Comparison of ENCODE assay signal across 8 mouse cellular contexts in the genomic region with DNA sequence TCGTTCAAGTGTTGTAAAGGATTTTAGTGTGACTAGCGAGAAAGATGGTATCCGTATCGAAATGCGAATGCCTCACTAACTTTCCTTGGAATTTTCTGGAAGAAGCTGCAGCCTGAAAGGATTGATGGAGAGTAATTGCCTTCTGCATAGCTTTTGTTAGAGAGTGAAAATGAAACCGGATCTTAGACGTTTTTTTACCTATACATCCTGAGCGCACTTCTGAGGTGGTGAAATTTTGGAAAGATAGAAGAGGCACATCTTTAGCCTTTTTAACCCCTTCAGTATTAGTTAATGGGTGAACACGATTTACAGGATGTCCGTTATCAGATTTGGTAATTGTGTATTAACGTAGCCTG. TPM values are rescaled to one million over a fixed set of nuclear protein-coding genes. Genes with fewer than 3 reads are reported as not detected.
DNase-seq lines count a peak whose midpoint lies in the region; ATAC-seq lines count a peak whose summit lies in the region.

No protein-coding gene starts in this region.

- H3K27ac ChIP-seq in lung, embryonic 16.5 days (ENCODE audit: low read length): peak overlapping the region; percentile 95
- H3K27ac ChIP-seq in embryonic facial prominence, embryonic 12.5 days: peak overlapping the region; percentile 96
- H3K27ac ChIP-seq in intestine, embryonic 15.5 days: peak overlapping the region; percentile 96
- H3K27ac ChIP-seq in neural tube, embryonic 14.5 days (ENCODE audit: low read depth, low read length): peak overlapping the region; percentile 95

- peak overlapping the region; percentile 54 for H3K4me2 ChIP-seq in lung, embryonic 16.5 days (ENCODE audit: low read depth, low read length)
- H3K4me2 ChIP-seq in embryonic facial prominence, embryonic 12.5 days (replicated peaks): peak overlapping the region; percentile 53
- H3K4me2 ChIP-seq in intestine, embryonic 15.5 days (replicated peaks): peak overlapping the region; percentile 47
- peak overlapping the region; percentile 49 for H3K4me2 ChIP-seq in neural tube, embryonic 14.5 days (ENCODE audit: low read depth, low read length)

- H3K4me3 ChIP-seq in lung, embryonic 16.5 days (ENCODE audit: low read length): peak overlapping the region; percentile 86
- H3K4me3 ChIP-seq in embryonic facial prominence, embryonic 12.5 days: peak overlapping the region; percentile 85
- peak overlapping the region; percentile 84 for H3K4me3 ChIP-seq in intestine, embryonic 15.5 days (replicated peaks)
- peak overlapping the region; percentile 82 for H3K4me3 ChIP-seq in neural tube, embryonic 14.5 days (ENCODE audit: low read depth, low read length)

- H3K4me1 ChIP-seq in lung, embryonic 16.5 days (replicated peaks; ENCODE audit: control insufficient read depth, insufficient read depth, low read length): peaks cover 16% of the 10 kb centered on the region
- H3K4me1 ChIP-seq in embryonic facial prominence, embryonic 12.5 days: peaks cover 10% of the 10 kb centered on the region; the same call in 1 of the 2 replicates
- peaks cover 6% of the 10 kb centered on the region; the same call in 1 of the 2 replicates for H3K4me1 ChIP-seq in intestine, embryonic 15.5 days (replicated peaks)
- peaks cover 12% of the 10 kb centered on the region; the same call in 1 of the 2 replicates for H3K4me1 ChIP-seq in neural tube, embryonic 14.5 days (ENCODE audit: control insufficient read depth, insufficient read depth, low read length)

- no peaks in the 10 kb centered on the region for H3K27me3 ChIP-seq in lung, embryonic 16.5 days (ENCODE audit: control insufficient read depth, insufficient read depth, low read depth, low read length)
- H3K27me3 ChIP-seq in embryonic facial prominence, embryonic 12.5 days: no peaks in the 10 kb centered on the region
- no peaks in the 10 kb centered on the region for H3K27me3 ChIP-seq in intestine, embryonic 15.5 days (replicated peaks)
- no peaks in the 10 kb centered on the region for H3K27me3 ChIP-seq in neural tube, embryonic 14.5 days (ENCODE audit: control insufficient read depth, insufficient read depth, low read length)

- H3K9me3 ChIP-seq in lung, embryonic 16.5 days (ENCODE audit: control insufficient read depth, low read length): no peaks in the 10 kb centered on the region
- no peaks in the 10 kb centered on the region for H3K9me3 ChIP-seq in embryonic facial prominence, embryonic 12.5 days
- no peaks in the 10 kb centered on the region; the same call in 1 of the 2 replicates for H3K9me3 ChIP-seq in intestine, embryonic 15.5 days
- no peaks in the 10 kb centered on the region for H3K9me3 ChIP-seq in neural tube, embryonic 14.5 days (ENCODE audit: control insufficient read depth, low read length)

- 0 out of 2 replicates have a peak, but pooled peaks cover 2% of the 10 kb centered on the region for H3K36me3 ChIP-seq in lung, embryonic 16.5 days (ENCODE audit: control insufficient read depth, insufficient read depth, low read length)
- peaks cover 7% of the 10 kb centered on the region; the same call in 1 of the 2 replicates for H3K36me3 ChIP-seq in embryonic facial prominence, embryonic 12.5 days
- 0 out of 2 replicates have a peak, but pooled peaks cover 2% of the 10 kb centered on the region for H3K36me3 ChIP-seq in intestine, embryonic 15.5 days
- H3K36me3 ChIP-seq in neural tube, embryonic 14.5 days (ENCODE audit: control insufficient read depth, insufficient read depth, low read length): no peaks in the 10 kb centered on the region

- WGBS in lung, embryonic 16.5 days: 12% methylated on average over 11 of the region's 11 CpGs
- WGBS in embryonic facial prominence, embryonic 12.5 days: 31% methylated on average over 11 of the region's 11 CpGs
- WGBS in intestine, embryonic 15.5 days: 14% methylated on average over 11 of the region's 11 CpGs
- WGBS in neural tube, embryonic 14.5 days: 33% methylated on average over 11 of the region's 11 CpGs

- peak overlapping the region; percentile 95 for H3K9ac ChIP-seq in lung, embryonic 16.5 days (ENCODE audit: low read length)
- H3K9ac ChIP-seq in embryonic facial prominence, embryonic 12.5 days: peak overlapping the region; percentile 98
- peak overlapping the region; percentile 88 for H3K9ac ChIP-seq in intestine, embryonic 15.5 days
- peak overlapping the region; percentile 98 for H3K9ac ChIP-seq in neural tube, embryonic 14.5 days (replicated peaks; ENCODE audit: low read depth, low read length)

- no peak for DNase-seq in lung, adult 18-20 months
- DNase-seq in left cerebral cortex, adult 8-10 months (ENCODE audit: low spot score in 2 of 2): no peak
- DNase-seq in cerebellum, adult 18-20 months: no peak
- DNase-seq in urinary bladder, adult 18-20 months (ENCODE audit: low spot score in 2 of 2): no peak

- ATAC-seq in lung, embryonic 16.5 days (ENCODE audit: low read depth): no peak
- no peak for ATAC-seq in embryonic facial prominence, embryonic 12.5 days (ENCODE audit: insufficient number of reproducible peaks, insufficient read depth, low FRiP score, low TSS enrichment)
- ATAC-seq in intestine, embryonic 15.5 days: no peak
- no peak for ATAC-seq in neural tube, embryonic 14.5 days (ENCODE audit: low read depth)

RNA-seq across cellular contexts. Expression of gene Spin1, which starts 1.1 kb away (rescaled TPM):
- polyA plus RNA-seq in lung, embryonic 16.5 days (2015; fragmentation: Nextera tagmentation; extraction: Ambion mirVana): 76.8 and 80.4 TPM in 2 replicates
- polyA plus RNA-seq in embryonic facial prominence, embryonic 12.5 days (2016; fragmentation: Nextera tagmentation; extraction: Ambion mirVana): 140 and 145 TPM in 2 replicates
- polyA plus RNA-seq in intestine, embryonic 15.5 days (2015; fragmentation: Nextera tagmentation; extraction: Ambion mirVana): 65.1 and 68.3 TPM in 2 replicates
- polyA plus RNA-seq in neural tube, embryonic 14.5 days (2014; fragmentation: Nextera tagmentation; extraction: Ambion mirVana): 161 and 181 TPM in 2 replicates
- 100 to 1,000 TPM; 153 to 182 (median 175) TPM for total RNA-seq in left cerebral cortex, adult 8-10 months (2022)
